Mouse (Mus musculus) right cerebral cortex, adult 18-20 months (tissue): ENCODE results near the gene Smoc1.

ENCODE experiments used
- DNase-seq: peaks from one replicate; pipeline ENCODE4 v3.0.0; 2022; ENCODE audit warnings: mixed read lengths

Gene Smoc1

GRCm38 (mm10) chr12:81026995-81027942, 661 bp downstream of the Smoc1 start:
- DNase-seq = no peak

GRCm38 (mm10) chr12:81028291-81028920, 1.8 kb downstream of the Smoc1 start:
- DNase-seq = no peak

GRCm38 (mm10) chr12:81029731-81030130, 3.1 kb downstream of the Smoc1 start:
- DNase-seq = no peak

DNA sequence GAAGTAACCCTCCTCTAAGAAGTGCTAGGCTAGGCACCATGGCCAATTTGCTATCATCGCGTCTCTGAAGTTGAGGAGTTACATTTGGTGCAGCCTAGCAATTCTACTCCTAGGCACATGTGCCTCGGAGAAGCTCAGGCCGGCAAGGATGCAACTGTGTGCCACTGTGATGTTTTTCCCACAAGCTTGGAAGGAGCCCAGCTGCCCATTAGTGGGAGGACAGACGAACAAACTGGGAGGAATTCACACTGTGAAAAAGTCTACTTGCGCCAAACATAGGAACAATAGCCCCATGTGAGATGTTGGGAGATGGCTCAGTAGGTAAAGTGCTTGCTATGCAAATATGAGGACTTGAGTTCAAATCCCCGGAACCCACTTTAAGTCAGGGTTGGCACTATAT, 5.0 kb downstream of the Smoc1 start:
- DNase-seq = no peak

GRCm38 (mm10) chr12:81033389-81034041, 6.9 kb downstream of the Smoc1 start:
- DNase-seq = peak; percentile 31

DNA sequence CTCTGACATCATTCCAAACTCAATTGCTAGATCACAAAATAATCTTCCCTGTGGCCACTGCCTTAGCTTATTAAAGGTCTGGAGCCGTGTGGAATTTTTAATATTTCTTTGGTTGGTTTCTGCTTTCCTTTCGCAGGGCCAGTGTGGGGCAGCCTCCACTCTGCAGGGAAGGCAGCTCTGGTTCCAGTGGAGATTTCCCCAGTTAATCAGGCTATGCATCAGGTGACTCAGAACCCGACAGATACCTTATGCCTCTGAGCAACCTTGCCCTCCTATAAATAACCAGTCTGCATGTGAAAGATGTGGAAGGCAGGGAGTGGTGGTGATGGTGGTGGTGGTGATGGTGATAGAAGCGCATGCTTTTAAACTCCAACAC, 7.4 kb downstream of the Smoc1 start:
- DNase-seq = no peak

DNA sequence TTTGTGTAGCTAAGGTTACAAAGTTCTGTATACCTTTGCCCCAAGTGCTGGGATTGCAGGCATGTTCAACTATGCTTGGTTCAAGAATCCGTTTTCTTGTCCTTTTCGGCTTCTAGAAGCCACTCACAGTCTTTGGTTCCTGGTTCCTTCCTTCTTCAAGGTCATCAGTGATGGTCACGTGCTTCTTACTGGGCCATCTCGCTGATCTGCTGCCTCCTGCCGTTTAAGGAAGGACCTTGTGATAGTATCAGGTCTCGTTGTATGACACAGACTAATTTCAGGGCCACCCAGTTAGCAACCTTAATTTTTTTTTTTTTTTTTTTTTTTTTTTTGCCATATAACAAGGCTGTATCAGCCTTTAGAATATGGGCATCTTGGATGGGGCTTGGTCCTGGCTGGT, 9.2 kb downstream of the Smoc1 start:
- no peak for DNase-seq

DNA sequence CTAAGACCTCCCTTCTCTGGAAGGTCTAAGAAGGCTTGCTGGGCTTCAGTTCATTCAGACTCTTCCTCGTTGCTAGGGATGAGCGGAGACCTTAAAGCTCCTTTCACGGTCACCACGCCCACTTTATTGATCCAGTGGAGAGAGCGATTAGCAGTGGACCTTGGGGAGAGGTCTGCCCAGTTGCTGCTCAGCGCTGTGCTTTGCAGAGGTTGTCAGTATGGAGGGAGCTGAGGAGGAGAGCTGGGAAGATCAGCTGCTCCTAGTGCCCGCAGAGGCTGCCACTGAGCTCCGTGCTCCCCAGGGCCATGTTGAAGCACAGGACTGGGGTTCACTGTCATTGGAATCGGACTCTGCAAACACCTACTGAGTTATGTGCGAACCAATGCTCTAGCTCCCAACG, 17.0 kb downstream of the Smoc1 start:
- no peak for DNase-seq

- DNase-seq = peak; percentile 10
These were observed 20.3 kb downstream of the Smoc1 start for GRCm38 (mm10) chr12:81046926-81047325.

DNA sequence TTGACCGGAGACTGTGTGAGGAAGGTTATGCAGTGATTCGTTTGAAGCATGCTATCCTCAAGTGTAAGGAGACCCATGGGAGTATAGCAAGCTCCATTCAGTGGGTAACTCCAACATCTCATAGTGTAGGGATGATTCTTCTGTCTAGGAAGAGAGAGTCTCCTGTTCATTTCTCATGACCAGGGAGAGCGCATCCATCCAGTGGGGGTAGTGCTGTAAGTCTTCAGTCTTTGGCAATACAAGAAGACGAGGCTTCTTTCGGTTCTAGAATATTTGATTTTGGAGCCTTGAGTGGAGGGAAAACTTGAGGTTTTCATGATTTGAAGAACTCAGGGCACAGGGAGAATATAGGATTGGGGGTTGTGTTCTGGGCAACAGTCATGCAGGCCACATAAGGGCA, 23.1 kb downstream of the Smoc1 start:
- no peak for DNase-seq

DNA sequence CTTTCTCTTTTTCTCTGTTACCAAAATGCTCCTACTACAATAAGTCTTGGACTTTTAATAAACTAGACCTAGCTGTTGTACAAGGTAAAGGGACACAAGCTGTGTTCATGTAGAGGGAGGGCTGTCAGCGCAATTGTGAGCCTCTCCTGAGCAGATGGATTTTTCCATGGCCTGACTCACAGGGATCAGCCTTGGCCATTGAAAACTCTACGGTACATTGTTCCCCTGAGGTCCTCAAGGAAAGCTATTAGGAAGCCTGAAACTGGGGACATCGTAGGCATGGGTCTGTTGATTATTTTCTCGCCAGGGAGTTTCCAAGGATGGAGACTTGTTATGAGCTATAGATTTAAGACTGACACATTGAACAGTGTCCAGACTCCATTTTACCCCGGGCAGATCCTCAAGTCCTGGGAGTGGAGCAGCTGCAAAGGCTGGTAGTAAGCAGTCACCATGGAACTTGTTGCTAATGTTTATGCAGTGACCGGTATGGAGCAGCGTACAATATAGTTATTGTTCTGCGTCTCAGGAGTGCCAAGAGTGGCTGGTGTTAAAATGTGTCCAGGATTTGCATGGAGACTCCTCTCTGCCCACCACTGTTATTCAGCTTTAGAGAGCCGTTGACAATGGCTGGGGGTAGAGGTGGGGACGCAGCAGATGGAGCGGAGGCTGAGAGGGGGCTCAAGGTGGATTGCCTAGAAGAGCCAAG, 28.5 kb downstream of the Smoc1 start:
- no peak for DNase-seq

GRCm38 (mm10) chr12:81055811-81056210, 29.2 kb downstream of the Smoc1 start:
- DNase-seq = no peak

DNA sequence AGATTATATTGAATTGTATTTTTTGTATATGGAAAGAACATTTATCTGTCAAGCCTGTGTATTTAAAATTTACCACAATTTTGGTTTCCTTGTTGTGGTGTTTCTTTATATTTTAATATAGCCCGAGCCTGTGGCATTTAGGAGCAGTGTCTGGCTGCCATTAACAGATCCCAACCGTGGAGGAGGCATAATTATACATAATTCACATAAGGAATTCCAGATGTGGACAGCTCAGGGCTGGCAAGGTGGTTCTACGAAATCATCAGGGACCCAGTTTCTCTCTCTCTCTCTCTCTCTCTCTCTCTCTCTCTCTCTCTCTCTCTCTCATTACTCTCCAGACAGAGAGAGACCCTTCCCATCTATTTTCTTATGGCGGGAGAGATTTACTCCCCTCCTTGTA, 31.0 kb downstream of the Smoc1 start:
- no peak for DNase-seq

- DNase-seq = no peak
These were observed 32.0 kb downstream of the Smoc1 start for GRCm38 (mm10) chr12:81058561-81058960.

DNA sequence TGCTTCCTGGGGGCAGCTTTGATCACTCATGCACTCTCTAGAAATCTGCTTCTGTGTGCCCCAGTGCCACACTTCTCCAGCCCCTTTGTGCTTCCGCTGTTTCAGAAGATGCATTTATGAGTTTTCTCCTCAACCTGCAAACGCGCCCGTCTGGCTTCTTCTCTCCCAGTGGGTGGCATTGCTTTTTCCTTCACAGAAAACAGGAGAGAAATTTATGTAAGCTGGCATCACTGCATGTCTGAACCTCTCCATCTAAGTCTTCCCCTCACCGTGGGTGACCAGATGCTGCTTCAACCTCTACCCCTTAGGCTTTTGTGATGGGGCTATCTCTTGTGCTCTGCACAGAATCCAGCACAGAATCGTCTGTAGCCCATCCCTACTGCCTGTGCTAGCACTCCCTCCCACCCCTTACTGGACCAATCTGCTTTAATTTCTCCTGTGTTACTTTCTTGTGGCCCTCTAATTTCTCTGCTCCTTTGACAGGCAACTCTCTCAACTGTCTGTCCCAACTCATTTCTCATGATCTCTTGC, 35.3 kb downstream of the Smoc1 start:
- DNase-seq = peak; percentile 16

- no peak for DNase-seq
These were observed 36.8 kb downstream of the Smoc1 start for GRCm38 (mm10) chr12:81063336-81063955.

DNA sequence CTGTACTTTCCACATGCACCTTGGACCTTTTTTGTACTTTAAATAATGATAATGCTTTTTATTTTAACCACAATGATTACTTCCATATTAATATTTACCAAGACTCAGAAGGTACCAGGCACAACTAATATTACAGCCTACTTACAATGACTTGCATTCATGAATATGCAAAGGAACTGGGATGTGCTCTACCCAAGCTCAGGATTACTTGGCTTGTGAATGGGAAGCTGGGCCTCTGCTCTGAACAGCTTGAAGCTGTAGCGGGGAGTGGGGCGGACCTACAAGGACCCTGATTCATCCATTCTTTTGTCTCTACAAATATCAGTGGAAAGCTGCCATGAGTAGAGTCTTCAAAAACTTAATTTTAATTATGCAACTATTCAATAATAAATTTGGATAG, 47.5 kb downstream of the Smoc1 start:
- DNase-seq = no peak

- DNase-seq = no peak
These were observed 48.3 kb downstream of the Smoc1 start for GRCm38 (mm10) chr12:81074941-81075340.

GRCm38 (mm10) chr12:81077953-81078646, 51.5 kb downstream of the Smoc1 start:
- no peak for DNase-seq

DNA sequence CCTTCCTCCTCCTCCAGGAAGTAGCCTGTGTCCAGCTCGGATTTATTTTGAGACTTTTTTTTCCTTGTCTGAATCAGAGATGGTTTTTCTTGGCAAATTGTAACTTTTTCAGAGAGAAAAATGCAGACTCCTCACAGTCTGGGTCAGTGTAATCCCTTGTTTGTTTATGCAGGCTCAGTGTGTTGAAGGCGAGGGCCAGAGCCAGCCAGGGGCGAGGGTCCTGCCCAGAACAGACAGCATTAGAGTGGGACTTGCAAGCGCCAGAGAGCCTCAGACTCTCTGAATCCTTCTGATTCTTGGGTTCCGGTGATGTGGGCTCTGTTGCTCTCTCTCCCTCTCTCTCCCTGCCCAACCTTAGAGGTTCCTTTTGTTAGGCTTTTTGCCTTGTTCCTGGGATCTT, 53.7 kb downstream of the Smoc1 start:
- DNase-seq = no peak

DNA sequence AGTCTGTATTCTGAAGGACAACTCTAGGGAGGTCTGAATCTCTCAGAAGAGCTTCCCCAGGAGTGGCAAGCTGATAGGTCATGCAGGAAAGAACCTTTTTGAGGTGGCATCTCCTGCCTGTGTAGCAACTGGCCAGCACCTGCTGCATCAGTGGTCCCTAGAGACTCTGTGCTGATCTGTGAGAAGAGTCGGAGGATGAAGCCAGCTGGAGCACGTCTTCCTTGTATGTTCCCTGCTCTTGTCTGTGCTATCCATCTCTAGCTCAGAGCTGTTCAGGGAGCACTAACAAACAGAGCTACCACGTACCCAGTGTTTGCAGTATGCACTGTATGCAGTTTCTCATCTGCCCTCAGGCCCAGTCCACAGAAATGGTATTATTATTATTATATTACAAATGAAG, 54.4 kb downstream of the Smoc1 start:
- DNase-seq = no peak

DNA sequence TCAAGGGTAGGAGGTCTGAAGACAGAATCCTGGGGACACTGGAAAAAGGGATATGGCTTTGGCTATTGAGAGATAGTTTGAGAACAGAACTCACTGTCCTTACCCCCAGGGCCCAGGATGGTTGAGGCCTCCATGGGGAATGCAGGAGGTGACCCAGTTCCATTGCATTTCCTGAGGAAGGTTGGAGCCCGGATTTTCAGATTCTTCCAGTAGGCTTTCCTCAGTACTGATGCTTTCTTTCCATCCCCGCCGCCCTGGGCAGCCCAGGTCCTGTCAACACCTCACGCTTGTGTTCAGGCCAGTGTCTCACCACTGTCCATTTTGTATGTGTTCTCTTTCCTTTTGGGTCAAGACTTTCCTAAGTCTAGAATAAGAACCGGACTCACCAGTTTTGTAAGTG, 56.5 kb downstream of the Smoc1 start:
- DNase-seq = no peak
